Mouse (Mus musculus) G1E-ER4 (cell line): ENCODE measurements around the gene AU015836. TPM values are rescaled to one million over a fixed set of nuclear protein-coding genes. Genes with fewer than 3 reads are reported as not detected.
A peak's percentile ranks its signal among the peaks of the same experiment; 100 is the strongest.

Source experiments
- GATA1 ChIP-seq: IDR thresholded peaks from one replicate; pipeline ENCODE4 v1.8.0; 2012; ENCODE audit warnings: low read length, inconsistent platforms
- polyA plus RNA-seq: library from polyadenylated mRNA; stranded (reverse); fragments of >175 nt; gene quantifications from 2 replicates; pipeline ENCODE4 v1.2.3, GENCODE M21; 2012

The AU015836 gene
- polyA plus RNA-seq: 0.03 TPM in 1 of 2 replicates, not detected in the other

DNA sequence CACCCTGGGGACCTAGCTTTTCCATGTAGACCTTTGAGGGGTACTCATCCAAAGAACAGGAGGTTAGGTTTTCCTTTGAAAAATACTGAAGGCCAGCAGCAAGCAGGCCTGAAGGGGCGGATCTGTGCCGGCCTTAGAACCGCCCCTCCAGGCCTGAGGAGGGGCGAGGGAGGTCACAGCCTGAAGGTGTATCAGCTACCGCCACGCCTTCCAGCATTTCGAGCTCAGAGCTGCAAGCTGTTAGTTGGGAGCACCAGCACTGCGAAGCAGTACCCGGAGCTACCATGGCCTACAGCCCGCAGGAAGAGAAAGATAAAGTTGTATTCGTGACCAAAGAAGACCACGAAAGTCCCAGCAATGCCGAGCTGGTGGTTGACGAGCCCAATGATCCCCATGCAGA is at the start of gene AU015836:
TSS of gene AU015836 (plus strand) at position 216 of the 400 bp plus-strand sequence.
- TF ChIP-seq GATA1: no peak

DNA sequence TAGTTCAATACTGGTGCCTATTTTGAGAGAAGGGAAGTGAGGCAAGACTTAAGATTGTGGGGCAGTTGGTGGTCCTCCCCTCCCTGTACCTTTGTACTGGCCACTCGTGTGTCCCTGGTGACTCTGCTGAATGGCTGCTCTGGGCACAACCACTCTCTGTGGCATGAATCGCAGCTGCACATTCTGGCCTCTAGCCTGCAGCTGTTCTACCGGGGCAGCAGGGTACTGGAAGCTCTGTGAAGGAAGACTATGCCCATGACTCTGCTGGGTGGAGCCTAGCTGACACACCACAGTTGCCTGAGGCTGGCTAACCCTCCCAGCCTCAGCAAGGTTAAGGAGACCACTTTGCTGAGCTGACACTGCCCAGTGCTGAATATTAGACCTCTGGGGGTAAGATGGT is 49.4 kb upstream of the AU015836 start:
- TF ChIP-seq GATA1: no peak

DNA sequence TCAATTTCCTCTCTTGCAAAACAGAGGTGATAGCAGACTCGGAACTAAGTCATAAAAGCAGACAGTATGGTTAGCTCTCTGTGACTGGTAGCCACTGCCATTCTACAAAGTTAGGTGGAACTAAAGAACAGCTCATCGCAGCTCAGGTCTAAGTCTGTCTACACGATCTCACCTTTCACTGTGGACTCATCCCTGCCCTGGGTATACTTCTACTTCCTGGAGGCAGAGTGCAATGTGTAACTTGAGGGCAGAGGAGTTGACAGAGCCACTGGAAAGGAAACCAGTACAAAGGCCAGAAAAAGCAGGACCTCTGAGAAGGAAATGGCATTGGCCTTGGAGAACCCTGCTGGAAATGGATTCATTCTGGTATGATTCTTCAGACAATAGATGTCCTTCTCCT is 40.1 kb upstream of the AU015836 start:
- TF ChIP-seq GATA1: no peak

DNA sequence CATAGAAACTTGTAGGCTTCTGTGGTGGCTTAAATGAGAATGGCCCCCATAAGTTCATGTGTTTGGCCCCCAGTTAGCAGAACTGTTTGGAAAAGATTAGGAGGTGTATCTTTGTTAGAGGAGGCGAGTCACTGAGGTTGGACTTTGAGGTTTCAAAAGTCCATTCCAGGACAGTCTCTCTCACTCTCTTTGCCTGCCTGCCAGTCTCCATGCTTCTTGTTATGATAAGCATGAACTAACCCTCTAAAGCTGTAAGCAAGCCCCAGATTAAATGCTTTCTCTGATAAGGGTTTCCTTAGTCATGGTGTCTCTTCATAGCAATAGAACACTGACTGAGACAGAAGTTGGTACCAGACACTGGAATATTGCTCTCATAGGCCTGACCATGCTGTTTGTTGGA is 39.7 kb upstream of the AU015836 start:
- peak; percentile 34 for TF ChIP-seq GATA1

DNA sequence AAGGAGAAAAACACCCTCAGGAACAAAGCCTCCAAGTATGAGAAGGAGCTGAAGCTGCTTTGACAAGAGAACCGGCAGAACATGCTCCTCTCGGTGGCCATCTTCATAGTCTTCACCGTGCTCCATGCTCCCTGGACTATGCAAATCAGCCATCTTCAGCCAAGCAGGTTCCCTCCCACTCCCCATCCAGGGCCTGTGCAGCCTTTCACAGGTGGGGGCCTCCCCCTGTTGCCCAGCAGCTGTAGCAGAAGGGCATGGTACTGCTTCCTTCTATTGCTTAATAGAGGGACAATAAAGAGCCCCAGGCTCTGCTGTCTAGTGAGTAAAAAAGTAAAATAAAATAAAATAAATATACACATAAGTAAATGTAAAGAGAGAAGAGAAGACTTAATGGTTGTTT is 36.8 kb upstream of the AU015836 start:
- TF ChIP-seq GATA1: no peak

DNA sequence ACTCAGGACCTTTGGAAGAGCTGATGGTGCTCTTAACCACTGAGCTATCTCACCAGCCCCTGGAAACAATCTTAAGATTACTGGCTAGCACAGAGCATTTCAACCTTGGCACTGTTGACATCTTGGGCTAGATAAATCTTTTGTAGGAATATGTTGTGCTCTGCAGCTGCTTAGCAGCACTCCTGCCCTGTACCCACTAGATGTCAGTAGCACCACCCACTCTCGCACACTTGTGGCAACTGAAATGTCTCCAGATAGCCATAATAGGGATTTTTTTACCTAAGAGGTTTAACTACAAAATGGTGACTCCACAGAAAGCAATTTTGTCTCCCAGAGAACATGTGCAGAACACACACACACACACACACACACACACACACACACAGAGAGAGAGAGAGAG is 11.7 kb upstream of the AU015836 start:
- TF ChIP-seq GATA1: no peak

DNA sequence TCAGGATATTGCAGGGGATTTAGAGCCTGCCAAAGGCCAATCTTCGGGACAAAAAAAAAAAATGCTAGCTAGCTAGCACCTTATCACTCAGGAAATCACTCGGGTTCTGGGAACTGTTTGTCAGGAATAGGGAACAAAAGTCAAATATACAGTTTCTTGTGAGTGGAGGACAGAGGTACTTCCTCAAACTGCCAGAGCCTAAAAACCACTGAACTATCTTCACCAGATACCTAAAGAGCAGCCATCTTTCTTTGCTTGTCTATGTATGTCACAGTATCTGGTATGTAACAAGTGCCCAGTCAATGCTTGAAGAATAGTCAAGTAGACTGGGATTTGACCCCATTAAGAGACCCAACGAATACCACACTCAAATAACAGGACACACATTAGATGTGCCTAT is 10.0 kb upstream of the AU015836 start:
- no peak for TF ChIP-seq GATA1

DNA sequence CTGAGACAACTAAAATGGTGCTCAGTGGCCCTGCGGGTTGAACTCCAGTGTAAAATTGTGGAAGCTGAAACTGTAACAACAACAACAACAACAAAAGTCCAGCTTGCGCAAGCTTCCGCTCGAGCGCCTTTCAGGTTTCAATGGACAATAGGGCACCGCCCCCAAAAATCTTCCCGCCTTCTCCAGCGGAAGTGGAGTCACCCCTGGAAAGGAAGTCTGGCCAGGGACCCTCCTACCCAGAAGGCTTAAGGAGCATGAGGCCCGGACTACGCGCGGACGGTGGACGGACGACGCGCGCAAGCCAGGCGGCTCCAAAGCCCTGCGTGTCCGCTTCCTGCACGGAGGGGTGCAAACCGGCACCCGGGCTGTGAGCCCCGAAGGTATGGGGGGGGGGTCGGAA is 11.9 kb downstream of the AU015836 start:
- no peak for TF ChIP-seq GATA1

DNA sequence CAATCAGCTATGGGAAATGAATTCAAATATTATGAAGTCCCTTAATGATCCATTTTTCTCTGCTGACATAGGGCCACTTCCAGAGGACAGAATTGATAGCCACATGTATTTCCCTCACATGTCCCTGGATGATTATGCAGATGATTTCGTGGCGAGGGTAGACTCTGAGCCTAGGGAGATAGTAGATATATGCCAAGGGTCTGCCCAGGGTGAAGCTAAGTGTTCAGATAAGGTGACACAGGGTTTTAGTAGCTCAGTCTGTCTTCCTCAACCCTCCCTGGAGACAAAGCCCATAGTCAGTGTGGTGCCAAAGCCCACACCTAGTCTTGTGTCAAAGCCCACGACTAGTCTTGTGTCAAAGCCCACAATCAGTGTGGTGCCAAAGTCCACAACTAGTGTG is 13.7 kb downstream of the AU015836 start:
- TF ChIP-seq GATA1: no peak

DNA sequence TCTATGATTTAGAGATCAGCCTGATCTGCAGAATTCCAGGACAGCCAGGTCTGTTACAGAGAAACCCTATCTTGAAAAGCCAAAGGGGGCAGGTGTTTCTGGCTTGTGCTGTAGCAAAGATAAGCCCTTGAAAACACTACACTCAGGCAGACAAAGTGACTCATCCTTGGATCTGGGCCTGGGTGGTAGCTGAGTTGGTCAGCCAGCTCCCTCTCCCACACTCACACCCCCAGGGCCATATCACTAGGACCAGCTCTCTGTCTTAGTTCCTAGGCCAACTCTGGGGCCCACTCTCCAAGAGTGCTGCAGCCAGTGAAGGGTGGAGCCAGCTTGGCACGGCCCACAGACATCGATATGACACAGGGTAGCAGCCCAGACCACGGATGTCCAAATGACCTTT is 38.5 kb downstream of the AU015836 start:
- TF ChIP-seq GATA1: no peak

DNA sequence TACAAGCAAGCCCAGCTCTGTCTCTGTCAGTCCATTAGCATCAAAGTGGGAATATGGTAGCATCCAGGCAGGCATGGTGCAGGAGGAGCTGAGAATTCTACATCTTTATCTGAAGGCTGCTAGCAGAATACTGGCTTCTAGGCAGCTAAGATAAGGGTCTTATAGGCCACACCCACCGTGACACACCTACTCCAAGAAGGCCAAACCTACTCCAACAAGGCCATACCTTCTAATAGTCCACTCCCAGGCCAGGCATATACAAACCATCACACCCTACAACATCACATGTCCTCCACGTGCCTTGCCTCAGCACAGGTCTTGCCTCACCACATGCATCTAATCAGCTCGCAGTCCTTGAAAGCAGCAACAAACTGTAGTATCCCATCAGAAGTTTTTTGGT is 41.0 kb downstream of the AU015836 start:
- no peak for TF ChIP-seq GATA1

DNA sequence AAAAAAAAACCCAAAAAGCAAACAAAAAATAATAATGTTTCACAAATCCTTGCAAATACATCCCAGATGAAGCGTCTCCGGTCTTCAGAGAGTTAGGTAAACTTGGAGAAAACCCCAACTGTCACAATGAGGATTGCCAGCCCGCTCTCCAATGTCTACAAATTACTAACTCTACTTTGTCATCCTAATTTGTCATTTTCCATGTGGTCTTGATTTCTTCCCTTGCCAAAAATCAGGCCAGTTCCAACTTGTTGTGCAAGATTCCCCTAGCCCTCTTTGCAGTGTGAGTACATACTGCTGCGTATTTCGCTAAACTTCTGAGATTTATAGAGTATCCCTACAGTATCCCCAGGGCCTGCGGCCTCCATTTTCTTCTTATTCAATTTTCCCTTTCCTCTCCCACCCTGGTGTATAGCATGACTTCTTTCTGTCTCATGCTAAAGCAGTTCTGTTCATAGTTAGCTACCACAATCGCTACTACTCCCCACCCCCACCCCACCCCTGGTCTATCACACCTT is 43.3 kb downstream of the AU015836 start:
- TF ChIP-seq GATA1: no peak

DNA sequence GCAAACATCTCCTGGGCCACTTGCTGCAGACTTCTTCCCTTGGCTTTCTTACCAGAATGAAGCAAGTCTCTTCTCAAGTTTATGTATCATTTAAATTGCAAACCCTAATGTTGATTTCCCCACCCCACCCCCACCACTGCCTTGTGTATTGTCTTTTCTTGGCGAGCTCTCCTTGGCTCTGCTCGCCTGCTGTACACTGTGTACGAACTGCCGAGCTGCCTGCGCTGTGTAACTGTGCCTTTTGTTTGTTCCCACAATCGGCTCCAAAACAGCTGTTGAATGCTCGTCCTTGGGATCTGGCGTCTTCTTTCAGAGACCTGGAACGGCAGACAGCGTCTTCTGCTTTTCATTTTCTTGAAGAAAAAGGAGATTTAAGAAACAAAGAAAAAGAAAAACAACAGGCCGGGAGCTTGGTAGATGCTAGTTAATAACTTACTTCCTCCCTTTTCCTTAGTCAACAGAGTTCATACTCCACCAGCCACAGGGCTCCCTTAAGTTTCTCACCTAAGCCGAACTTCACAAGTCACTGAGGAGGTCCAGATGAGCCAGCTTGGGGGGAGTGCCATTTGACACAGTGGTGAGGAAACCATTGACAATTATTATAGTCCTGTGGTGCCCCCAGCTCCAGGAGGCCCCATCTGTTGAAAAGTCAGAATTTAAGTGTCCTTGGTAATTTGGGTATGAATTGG is 44.2 kb downstream of the AU015836 start:
- TF ChIP-seq GATA1: no peak

DNA sequence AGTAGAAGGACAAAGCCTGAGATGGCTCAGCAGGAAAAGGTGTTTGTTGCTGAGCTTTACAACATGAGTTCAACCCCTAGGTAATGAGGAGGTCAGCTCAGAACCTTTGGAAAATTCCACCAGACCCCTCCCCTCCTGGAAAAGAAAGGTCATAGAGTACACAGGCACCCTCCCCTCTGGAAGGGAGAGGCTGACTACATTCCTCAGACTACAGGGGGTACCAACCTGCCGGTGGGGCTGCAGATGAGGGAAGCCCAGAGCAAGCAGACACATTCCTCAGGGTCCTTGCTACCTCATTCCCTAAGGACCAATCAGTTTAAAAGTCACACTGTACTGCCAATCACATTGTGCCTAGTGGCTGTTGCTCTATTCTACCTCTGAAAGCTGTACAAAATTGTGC is 48.4 kb downstream of the AU015836 start:
- TF ChIP-seq GATA1: no peak

DNA sequence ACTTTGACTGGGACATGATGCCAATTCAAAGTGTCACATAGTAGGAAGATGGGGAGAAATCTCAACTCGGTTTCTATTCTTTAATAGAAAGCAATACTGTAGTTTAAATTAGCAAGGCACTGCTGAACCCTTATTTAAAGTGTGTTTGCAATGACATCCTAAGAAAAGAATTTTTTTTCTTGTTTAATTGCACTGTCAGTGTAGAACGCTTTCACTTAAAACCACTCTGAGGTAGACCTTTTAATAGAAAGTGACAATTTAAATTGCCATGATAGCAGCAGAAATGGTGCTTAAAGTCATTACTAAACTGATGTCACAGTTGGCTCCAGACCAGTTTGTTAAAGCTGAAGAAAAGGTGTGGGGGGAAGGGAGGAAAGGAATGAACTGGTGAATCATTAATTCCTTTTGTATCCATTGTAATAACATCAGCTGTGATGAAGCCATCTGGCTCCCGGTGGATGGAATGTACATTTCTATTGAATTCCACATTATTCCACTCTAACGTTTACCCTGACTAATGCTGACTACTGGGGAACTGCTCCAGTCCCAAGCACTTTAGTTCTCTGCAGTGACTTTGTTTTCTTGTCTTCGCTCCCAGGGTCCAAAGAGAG is 53.9 kb downstream of the AU015836 start:
- TF ChIP-seq GATA1: no peak

Other genes starting within 250 kb of the AU015836 start
- gene Pdk3, start 136.5 kb upstream of the AU015836 start, polyA plus RNA-seq: 17.1 and 26.5 TPM in 2 replicates
- gene Zfx, start 155.0 kb downstream of the AU015836 start, polyA plus RNA-seq: 2.1 and 2.6 TPM in 2 replicates
- 17.2 and 22.7 TPM in 2 replicates for gene Eif2s3x, start 244.2 kb downstream of the AU015836 start, polyA plus RNA-seq